Mouse (Mus musculus): ENCODE measurements around the gene Eloa.

Eloa gene

GRCm38 (mm10) chr4:136030968-136031909, 9.7 kb upstream of the Eloa start:
- peak; percentile 25 for DNase-seq (ENCODE audit: low spot score)

- DNase-seq (ENCODE audit: low spot score) = no peak
Observed at GRCm38 (mm10) chr4:136028689-136029088, 7.1 kb upstream of the Eloa start.

GRCm38 (mm10) chr4:136028132-136028564, 6.6 kb upstream of the Eloa start:
- no peak for DNase-seq (ENCODE audit: low spot score)

- no peak for DNase-seq (ENCODE audit: low spot score)
Observed at GRCm38 (mm10) chr4:136027416-136028131, 6.0 kb upstream of the Eloa start.

GRCm38 (mm10) chr4:136025350-136025749, 3.8 kb upstream of the Eloa start:
- DNase-seq (ENCODE audit: low spot score) = no peak

GRCm38 (mm10) chr4:136022924-136023323, 1.4 kb upstream of the Eloa start:
- DNase-seq (ENCODE audit: low spot score) = no peak

- DNase-seq (ENCODE audit: low spot score) = peak; percentile 21
Observed at GRCm38 (mm10) chr4:136020743-136021548, 617 bp downstream of the Eloa start.

GRCm38 (mm10) chr4:136016059-136016602, 5.4 kb downstream of the Eloa start:
- no peak for DNase-seq (ENCODE audit: low spot score)

GRCm38 (mm10) chr4:136010586-136010985, 11.0 kb downstream of the Eloa start:
- DNase-seq (ENCODE audit: low spot score) = no peak

- DNase-seq (ENCODE audit: low spot score) = no peak
Observed at GRCm38 (mm10) chr4:136008782-136009447, 12.6 kb downstream of the Eloa start.

GRCm38 (mm10) chr4:136006821-136007220, 14.7 kb downstream of the Eloa start:
- DNase-seq (ENCODE audit: low spot score) = no peak

GRCm38 (mm10) chr4:136004921-136005320, 16.6 kb downstream of the Eloa start:
- DNase-seq (ENCODE audit: low spot score) = no peak

GRCm38 (mm10) chr4:136004107-136004675, 17.4 kb downstream of the Eloa start:
- DNase-seq (ENCODE audit: low spot score) = no peak

GRCm38 (mm10) chr4:135995118-135995517, 26.4 kb downstream of the Eloa start:
- DNase-seq (ENCODE audit: low spot score) = no peak

GRCm38 (mm10) chr4:135993941-135994340, 27.6 kb downstream of the Eloa start:
- no peak for DNase-seq (ENCODE audit: low spot score)

- no peak for DNase-seq (ENCODE audit: low spot score)
Observed at GRCm38 (mm10) chr4:135987714-135988113, 33.8 kb downstream of the Eloa start.

GRCm38 (mm10) chr4:135986943-135987710, 34.4 kb downstream of the Eloa start, which contains the start of gene Pithd1:
Gene Pithd1, minus strand, starts transcription at chr4:135987264.
- DNase-seq (ENCODE audit: low spot score) = peak; percentile 93

- no peak for DNase-seq (ENCODE audit: low spot score)
Observed at GRCm38 (mm10) chr4:135986301-135986942, 35.1 kb downstream of the Eloa start.

GRCm38 (mm10) chr4:135985769-135986168, 35.8 kb downstream of the Eloa start:
- DNase-seq (ENCODE audit: low spot score) = no peak

GRCm38 (mm10) chr4:135985193-135985592, 36.4 kb downstream of the Eloa start:
- no peak for DNase-seq (ENCODE audit: low spot score)

Data from layer of hippocampus, adult 11-12 months (tissue).